Mouse (Mus musculus): ENCODE results near the gene Dcun1d2. TPM values are rescaled to one million over a fixed set of nuclear protein-coding genes. Genes with fewer than 3 reads are reported as not detected.

The Dcun1d2 gene
- total RNA-seq (2023) = 10 to 100 TPM; 15.5 to 16.7 TPM

DNA sequence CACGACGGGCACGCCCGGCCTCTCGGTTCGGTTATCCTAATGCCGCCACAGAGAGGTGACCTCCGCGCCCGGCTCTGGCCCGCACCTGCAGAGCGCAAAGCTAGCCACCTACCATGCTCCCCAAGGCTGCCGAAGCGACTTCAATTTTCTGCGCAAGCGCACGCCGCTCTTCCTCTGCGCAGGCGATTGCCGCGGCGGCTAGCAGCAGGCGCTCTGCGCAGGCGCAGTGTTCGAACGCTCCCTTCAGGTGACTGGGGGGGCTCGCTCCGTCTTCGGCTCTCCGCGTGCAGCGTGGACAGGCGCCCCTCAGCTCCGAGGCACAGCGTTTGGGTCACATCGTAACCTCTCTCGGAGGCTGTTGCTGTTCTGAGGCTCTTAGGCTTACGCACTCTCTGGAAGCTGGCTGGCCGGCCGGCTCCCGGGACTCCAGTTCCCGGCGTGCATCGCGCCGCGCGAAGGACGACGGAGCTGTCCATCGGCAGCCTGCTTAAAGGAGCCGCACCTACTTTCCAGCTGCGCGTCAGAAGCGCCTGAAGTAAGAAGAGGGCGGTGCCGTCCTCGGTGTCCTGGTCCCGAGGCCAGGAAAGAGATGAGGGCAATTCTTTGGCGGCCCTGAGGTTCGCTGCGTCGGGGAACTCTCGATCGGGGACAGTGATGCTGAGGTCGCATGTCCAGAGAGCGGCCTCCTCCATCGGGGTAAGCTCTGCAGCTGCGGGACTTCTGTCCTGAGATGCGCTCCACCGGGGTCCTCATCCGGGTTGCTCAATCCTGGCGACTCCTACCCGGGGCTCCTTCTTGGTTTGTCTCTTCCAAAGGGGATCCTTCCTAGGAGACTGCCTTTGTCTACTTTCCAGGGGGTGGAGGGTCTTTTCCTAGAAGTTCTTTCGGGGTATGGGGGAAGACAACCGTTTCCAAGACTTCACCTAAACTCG, at the start of gene Dcun1d2, which contains the start of gene Tmco3:
TSS of gene Dcun1d2 (minus strand) at position 440 of the 932 bp plus-strand sequence.
TSS of gene Tmco3 (plus strand) at position 499 of the 932 bp plus-strand sequence.

DNA sequence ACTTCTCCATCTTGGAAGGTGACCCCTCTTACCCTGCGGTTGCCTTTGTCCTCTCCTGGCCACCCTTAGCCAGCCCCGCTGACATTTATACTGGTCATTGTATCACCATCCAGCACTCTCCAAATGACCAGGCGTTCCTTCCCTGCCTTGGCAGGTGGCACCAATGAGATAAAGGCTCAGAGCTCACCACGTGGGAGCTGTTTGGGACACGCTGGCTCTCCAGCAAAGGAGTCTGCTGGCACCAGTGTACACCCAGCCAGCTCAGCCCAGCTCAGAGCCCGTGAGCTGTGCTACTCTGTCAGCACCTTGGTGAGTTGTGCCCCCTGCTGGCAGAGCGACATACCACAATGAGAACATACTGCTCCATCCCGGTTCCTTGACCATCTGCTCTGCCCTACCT, 33.9 kb downstream of the Dcun1d2 start, which contains the start of gene Adprhl1:
TSS of gene Adprhl1 (minus strand) at position 144 of the 400 bp plus-strand sequence.

Other genes starting within 250 kb of the Dcun1d2 start
- gene Proz, start 227.2 kb downstream of the Dcun1d2 start, total RNA-seq (2023) = not detected
- 10 to 100 TPM; 35.5 to 38.6 TPM for gene Pcid2, start 182.7 kb downstream of the Dcun1d2 start, total RNA-seq (2023)
- gene Cul4a, start 182.5 kb downstream of the Dcun1d2 start, total RNA-seq (2023) = 10 to 100 TPM; 50.5 to 70.9 TPM
- 100 to 1,000 TPM; 127 to 133 TPM for gene Lamp1, start 129.0 kb downstream of the Dcun1d2 start, total RNA-seq (2023)
- not detected for gene Grtp1, start 87.5 kb downstream of the Dcun1d2 start, total RNA-seq (2023)
- gene Adprhl1, start 34.0 kb downstream of the Dcun1d2 start, total RNA-seq (2023) = not detected
- 10 to 100 TPM; 16.1 to 23.5 TPM for gene Tmco3, start 59 bp upstream of the Dcun1d2 start, total RNA-seq (2023)
- gene Tfdp1, start 50.6 kb upstream of the Dcun1d2 start, total RNA-seq (2023) = 10 to 100 TPM; 21.5 to 24.0 TPM
- gene Atp4b, start 108.7 kb upstream of the Dcun1d2 start, total RNA-seq (2023) = not detected
- not detected for gene Grk1, start 117.0 kb upstream of the Dcun1d2 start, total RNA-seq (2023)
- not detected for gene Tmem255b, start 147.1 kb upstream of the Dcun1d2 start, total RNA-seq (2023)
- gene Gas6, start 206.4 kb upstream of the Dcun1d2 start, total RNA-seq (2023) = not detected

Measured in B cell, adult 67 days (primary cell).